Mouse (Mus musculus): Measurements from ENCODE around the gene Shkbp1.

Shkbp1 gene

DNA sequence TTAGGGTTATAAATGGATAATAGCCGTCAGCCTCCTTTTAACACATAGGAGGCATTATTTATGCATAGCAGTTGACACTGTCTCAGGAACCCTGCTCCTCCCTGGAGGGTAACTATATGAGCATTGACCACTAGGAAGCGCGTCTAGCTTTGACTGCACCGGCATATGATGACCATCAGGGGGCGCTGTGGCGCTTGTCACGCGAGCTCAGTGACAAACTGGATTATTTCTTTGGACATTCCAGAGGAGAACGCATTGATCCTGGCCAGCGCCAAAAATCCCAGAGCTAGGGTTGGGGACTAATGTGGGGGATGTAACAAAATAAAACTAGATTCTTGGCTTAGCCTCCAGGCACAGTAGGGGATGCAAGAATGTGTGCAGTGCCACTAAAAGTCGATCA is 53.6 kb downstream of the Shkbp1 start:
- in situ Hi-C loops (cut with MboI; ENCODE audit: low pct_unique_long_range_greater_than_20kb in 1 of 2, low sequenced_read_pairs in 2 of 2, unreplicated experiment in 1 of 2): loop anchor here in 1 of 2 experiments (10.0 kb wide), 1 partner anchor 373 kb away; the partner anchor contains the start of gene Map3k10

- in situ Hi-C loops (cut with MboI; ENCODE audit: low pct_unique_long_range_greater_than_20kb in 1 of 2, low sequenced_read_pairs in 2 of 2, unreplicated experiment in 1 of 2): loop anchor here in 1 of 2 experiments (10.0 kb wide), 1 partner anchor 374 kb away; the partner anchor contains the start of gene Map3k10
These were observed 55.0 kb downstream of the Shkbp1 start for GRCm38 (mm10) chr7:27300801-27301200.

GRCm38 (mm10) chr7:27300351-27300750 is 55.5 kb downstream of the Shkbp1 start:
- in situ Hi-C loops (cut with MboI; ENCODE audit: low pct_unique_long_range_greater_than_20kb in 1 of 2, low sequenced_read_pairs in 2 of 2, unreplicated experiment in 1 of 2): loop anchor here in 1 of 2 experiments (10.0 kb wide), 1 partner anchor 374 kb away; the partner anchor contains the start of gene Map3k10

- in situ Hi-C loops (cut with MboI; ENCODE audit: low pct_unique_long_range_greater_than_20kb in 1 of 2, low sequenced_read_pairs in 2 of 2, unreplicated experiment in 1 of 2): no loop called here
These were observed 57.0 kb downstream of the Shkbp1 start for GRCm38 (mm10) chr7:27298816-27299215.

DNA sequence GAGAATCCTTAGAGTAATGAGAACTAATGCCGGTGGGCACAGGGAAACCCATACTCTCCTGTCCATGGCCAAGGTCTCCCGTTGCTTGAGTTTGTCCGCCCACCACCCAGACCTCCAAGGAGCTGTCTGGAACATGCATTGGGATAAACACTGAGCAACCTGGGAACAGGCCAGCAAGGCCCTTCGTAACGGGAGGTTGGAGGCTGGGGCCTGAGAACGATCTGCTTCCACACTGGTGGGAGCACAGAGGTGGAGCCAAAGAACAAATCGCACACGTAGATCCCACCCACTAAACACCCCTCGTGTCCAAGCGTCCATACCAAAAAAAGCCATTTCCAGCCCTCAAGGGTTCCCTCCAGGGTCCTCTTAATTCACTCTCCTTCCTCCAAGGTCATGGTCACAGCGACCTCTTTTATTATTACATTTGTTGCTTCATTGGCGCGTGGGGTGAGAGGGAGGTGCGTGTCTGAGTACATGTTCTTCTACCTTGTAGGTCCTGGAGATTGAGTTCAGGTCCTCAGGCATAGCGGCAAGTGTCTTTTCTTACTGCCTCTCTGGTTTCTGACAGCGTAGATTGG is 57.7 kb downstream of the Shkbp1 start:
- in situ Hi-C loops (cut with MboI; ENCODE audit: low pct_unique_long_range_greater_than_20kb in 1 of 2, low sequenced_read_pairs in 2 of 2, unreplicated experiment in 1 of 2): no loop called here

- in situ Hi-C loops (cut with MboI; ENCODE audit: low pct_unique_long_range_greater_than_20kb in 1 of 2, low sequenced_read_pairs in 2 of 2, unreplicated experiment in 1 of 2): no loop called here
These were observed 59.3 kb downstream of the Shkbp1 start for GRCm38 (mm10) chr7:27296518-27296917.

DNA sequence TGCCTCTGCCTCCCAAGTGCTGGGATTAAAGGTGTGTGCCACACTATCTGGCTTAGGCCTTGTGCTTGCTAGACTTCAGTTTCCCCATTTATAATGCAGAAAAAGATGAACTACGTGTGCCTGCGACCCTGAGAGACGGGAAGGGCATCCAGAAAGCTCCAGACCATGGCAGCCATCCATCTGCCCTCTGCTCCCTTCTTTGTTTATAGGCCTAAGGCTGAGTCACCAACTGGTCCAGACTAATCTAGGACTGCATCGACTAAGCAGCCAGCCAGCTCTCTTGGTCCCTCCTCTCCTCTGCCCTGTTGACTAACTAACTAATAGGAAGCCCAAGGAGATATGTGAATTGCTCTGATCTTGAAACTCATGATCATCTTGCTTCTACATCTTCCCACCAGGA is 59.9 kb downstream of the Shkbp1 start:
- in situ Hi-C loops (cut with MboI; ENCODE audit: low pct_unique_long_range_greater_than_20kb in 1 of 2, low sequenced_read_pairs in 2 of 2, unreplicated experiment in 1 of 2): no loop called here

Measured in mouse embryonic stem cell (cell line).